ENCODE assay signal across 1 mouse cellular context in the genomic region with DNA sequence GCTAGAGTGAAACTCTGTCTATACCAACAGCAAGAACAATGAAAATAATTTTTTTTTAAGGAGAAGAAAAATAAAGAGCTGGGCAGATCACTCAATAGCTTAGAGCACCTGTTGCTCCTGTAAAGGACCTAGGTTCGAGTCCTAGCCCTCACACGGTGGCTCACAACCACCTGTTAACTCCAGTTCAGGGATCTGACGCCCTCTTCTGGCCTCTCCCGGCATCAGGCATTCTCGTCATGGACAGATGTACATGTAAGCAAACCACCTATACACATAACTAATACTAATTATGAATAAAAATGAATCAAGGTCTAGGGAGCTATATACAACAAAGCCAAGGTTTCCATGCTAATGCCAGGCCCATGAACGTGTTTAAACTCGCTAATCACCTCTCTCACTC.
TF ChIP-seq lines count a peak whose summit lies in the region.

No protein-coding gene starts in this region.

TF ChIP-seq in ES-E14, 5 proteins besides CTCF, POLR2A, EP300 and RAD21 (continued from another document):
- no peak for TF ChIP-seq MAFK (IDR thresholded peaks at IDR 0.05; ENCODE audit: insufficient read depth, low read depth, low read length)
